Mouse (Mus musculus) lung, postnatal 0 days (tissue): Measurements from ENCODE around the gene Acad11. TPM values are rescaled to one million over a fixed set of nuclear protein-coding genes. Genes with fewer than 3 reads are reported as not detected.

Experiments
- ATAC-seq: fragments of 200-750 bp; cut with Nextera tagmentation; 2 replicates; pipeline ENCODE4 v1.8.0; 2017; ENCODE audit warnings: moderate library complexity
- DNase-seq: peaks from one replicate; pipeline ENCODE4 v3.0.0-alpha.2; 2016; ENCODE audit warnings: low spot score
- H3K27ac ChIP-seq: fragments of 300-500 bp; sonication (generic); 2 replicates; pipeline ENCODE4 v1.5.1; 2014; ENCODE audit warnings: antibody characterized with exemption, mild to moderate bottlenecking, low read length, mixed read lengths
- H3K27me3 ChIP-seq: fragments of 300-500 bp; sonication (generic); replicated peaks from 2 replicates; pipeline ENCODE4 v1.6.1; 2014; ENCODE audit warnings: low read length, mixed read lengths; ENCODE audit not compliant: insufficient read depth
- H3K36me3 ChIP-seq: fragments of 300-500 bp; sonication (generic); 2 replicates; pipeline ENCODE4 v1.6.1; 2014; ENCODE audit warnings: low read length, mixed read lengths; ENCODE audit not compliant: insufficient read depth
- H3K4me1 ChIP-seq: fragments of 300-500 bp; sonication (generic); 2 replicates; pipeline ENCODE4 v1.6.1; 2014; ENCODE audit warnings: antibody characterized with exemption, low read depth, low read length, mixed read lengths; ENCODE audit not compliant: insufficient read depth
- H3K4me2 ChIP-seq: fragments of 300-500 bp; sonication (generic); replicated peaks from 2 replicates; pipeline ENCODE4 v1.6.1; 2014; ENCODE audit warnings: low read depth, mild to moderate bottlenecking, low read length, moderate library complexity, mixed read lengths
- H3K4me3 ChIP-seq: fragments of 300-500 bp; sonication (generic); 2 replicates; pipeline ENCODE4 v1.5.1; 2014; ENCODE audit warnings: low read depth, low read length
- H3K9ac ChIP-seq: fragments of 300-500 bp; sonication (generic); replicated peaks from 2 replicates; pipeline ENCODE4 v1.6.1; 2014; ENCODE audit warnings: low read depth, mild to moderate bottlenecking
- H3K9me3 ChIP-seq: fragments of 300-500 bp; sonication (generic); 2 replicates; pipeline ENCODE4 v1.6.1; 2016; ENCODE audit warnings: low read length, mixed read lengths
- CTCF ChIP-seq: IDR thresholded peaks from 2 replicates; pipeline ENCODE4 v1.5.1; 2016; ENCODE audit warnings: antibody characterized with exemption, mild to moderate bottlenecking
- EP300 ChIP-seq: IDR thresholded peaks from 2 replicates; pipeline ENCODE4 v1.6.1; 2016; ENCODE audit warnings: antibody characterized with exemption, mild to moderate bottlenecking, control low read depth
- WGBS: fragments of 180-500 bp; shearing (Covaris S2); extraction: QIAGEN DNeasy Blood & Tissue Kit; methylation state at CpG from one replicate; pipeline ENCODE4 v1.1.7; 2014; 5-methylcytosine and 5-hydroxymethylcytosine counted together
- polyA plus RNA-seq: library from polyadenylated mRNA; unstranded; fragments of >200 nt; fragmentation: Nextera tagmentation; extraction: Ambion mirVana; gene quantifications from 2 replicates; pipeline ENCODE4 v1.2.1, GENCODE M21; 2015

Gene Acad11
- polyA plus RNA-seq = 9.1 and 11.2 TPM in 2 replicates

- DNase-seq = peak; percentile 94
- H3K4me1 ChIP-seq = peaks cover 3% of the 10 kb centered on the region; the same call in 1 of the 2 replicates
- no peaks in the 10 kb centered on the region for H3K27me3 ChIP-seq
- peak within 1 kb of the TSS; percentile 84 for H3K4me3 ChIP-seq
- no peaks in the 10 kb centered on the region for H3K9me3 ChIP-seq
- H3K4me2 ChIP-seq = peak within 1 kb of the TSS; percentile 94
- ATAC-seq = peak; percentile 96
- TF ChIP-seq EP300 (no peak), CTCF (no peak)
- peaks cover 4% of the 10 kb centered on the region; the same call in 1 of the 2 replicates for H3K36me3 ChIP-seq
- H3K9ac ChIP-seq = peak within 1 kb of the TSS; percentile 81
- peak within 1 kb of the TSS; percentile 74 for H3K27ac ChIP-seq
- 1% methylated on average over 29 of the region's 30 CpGs for WGBS
Measured at GRCm38 (mm10) chr9:104063244-104063961, at the start of gene Acad11. TSS of gene Acad11 (plus strand) at chr9:104063377.

DNA sequence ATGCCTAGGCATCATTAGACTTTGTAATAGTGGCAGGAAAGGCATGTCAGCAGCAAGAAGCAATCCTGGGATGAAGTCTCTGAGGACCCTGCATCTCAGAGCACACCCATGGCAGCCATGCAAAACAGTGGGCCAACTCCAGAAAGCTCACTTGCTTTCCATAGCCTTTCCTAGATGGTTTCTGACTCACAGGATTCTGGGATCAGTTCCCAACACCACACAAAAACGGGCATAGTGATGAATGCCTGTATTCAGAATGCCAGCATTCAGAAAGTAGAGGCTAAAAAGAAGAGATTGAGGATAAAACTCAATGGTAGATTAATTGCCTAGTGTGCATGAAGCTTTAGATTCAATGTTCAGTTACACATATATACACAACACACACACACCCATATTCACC lies 48.7 kb upstream of the Acad11 start:
- TF ChIP-seq EP300 (no peak), CTCF (no peak)
- DNase-seq (no peak), ATAC-seq (no peak)
- H3K27me3 ChIP-seq = no peaks in the 10 kb centered on the region
- no peak overlapping the region for H3K4me3 ChIP-seq
- WGBS = 62% methylated on average over 1 of the region's 1 CpGs
- no peak overlapping the region for H3K27ac ChIP-seq
- H3K9me3 ChIP-seq = no peaks in the 10 kb centered on the region
- no peak overlapping the region for H3K4me2 ChIP-seq
- H3K9ac ChIP-seq = no peak overlapping the region
- H3K4me1 ChIP-seq = no peaks in the 10 kb centered on the region
- 0 out of 2 replicates have a peak, but pooled peaks cover 8% of the 10 kb centered on the region for H3K36me3 ChIP-seq

- H3K9me3 ChIP-seq = no peaks in the 10 kb centered on the region
- WGBS = 91% methylated on average over 10 of the region's 10 CpGs
- DNase-seq = no peak
- no peak overlapping the region for H3K27ac ChIP-seq
- H3K27me3 ChIP-seq = no peaks in the 10 kb centered on the region
- no peak overlapping the region for H3K9ac ChIP-seq
- no peaks in the 10 kb centered on the region for H3K4me1 ChIP-seq
- H3K4me3 ChIP-seq = no peak overlapping the region
- H3K4me2 ChIP-seq = no peak overlapping the region
- ATAC-seq = no peak
- peaks cover 20% of the 10 kb centered on the region; the same call in 1 of the 2 replicates for H3K36me3 ChIP-seq
- TF ChIP-seq EP300 = no peak
- no peak for TF ChIP-seq CTCF
Measured at GRCm38 (mm10) chr9:104021026-104021425, 42.2 kb upstream of the Acad11 start.

DNA sequence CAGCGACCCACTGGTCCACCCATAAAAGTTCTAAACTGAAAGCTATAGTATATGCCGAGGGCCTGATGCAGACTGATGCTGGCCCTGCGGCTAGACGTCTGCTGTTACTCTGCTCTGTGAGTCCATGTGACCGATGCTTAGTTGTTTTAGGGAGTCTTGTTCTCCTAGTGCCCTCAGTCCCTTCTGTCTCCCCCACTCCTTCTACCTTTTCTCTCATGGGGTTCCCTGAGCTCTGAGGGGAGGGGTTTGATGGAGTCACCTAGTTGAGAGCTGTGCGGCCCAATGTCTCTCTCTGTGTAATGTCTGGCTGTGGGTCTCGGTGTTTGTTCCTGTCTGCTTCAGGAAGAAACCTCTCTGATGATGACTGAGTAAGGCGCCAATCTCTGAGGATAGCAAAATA lies 36.0 kb upstream of the Acad11 start:
- no peak overlapping the region for H3K4me2 ChIP-seq
- peaks cover 13% of the 10 kb centered on the region; the same call in 1 of the 2 replicates for H3K36me3 ChIP-seq
- WGBS = 96% methylated on average over 8 of the region's 8 CpGs
- H3K27me3 ChIP-seq = no peaks in the 10 kb centered on the region
- H3K9me3 ChIP-seq = no peaks in the 10 kb centered on the region
- ATAC-seq = no peak
- H3K4me3 ChIP-seq = no peak overlapping the region
- no peak for DNase-seq
- TF ChIP-seq CTCF = no peak
- no peak for TF ChIP-seq EP300
- H3K4me1 ChIP-seq = no peaks in the 10 kb centered on the region
- H3K27ac ChIP-seq = no peak overlapping the region
- H3K9ac ChIP-seq = no peak overlapping the region

DNA sequence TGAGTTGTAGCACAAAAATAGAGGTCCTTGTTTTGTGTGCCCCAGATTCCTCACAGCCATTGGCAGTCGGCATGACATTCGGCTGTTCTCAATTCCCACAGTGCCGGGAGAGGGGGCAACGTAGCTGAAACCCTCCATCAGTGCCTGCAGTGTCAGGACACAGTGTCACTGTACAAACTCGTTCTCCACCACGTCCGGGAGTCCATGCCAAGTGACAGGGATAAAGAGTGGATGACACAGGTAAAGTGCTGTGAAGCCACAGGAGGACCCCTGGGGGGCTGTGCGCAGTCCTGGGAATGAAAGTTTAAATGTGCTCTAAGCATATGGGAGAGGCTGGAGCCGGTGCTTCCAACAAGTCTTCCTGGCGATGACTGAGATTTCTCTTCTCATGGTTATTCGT lies 33.3 kb upstream of the Acad11 start:
- WGBS = 87% methylated on average over 11 of the region's 11 CpGs
- TF ChIP-seq EP300 (no peak), CTCF (no peak)
- no peak overlapping the region for H3K4me3 ChIP-seq
- no peak overlapping the region for H3K9ac ChIP-seq
- H3K36me3 ChIP-seq = 0 out of 2 replicates have a peak, but pooled peaks cover 5% of the 10 kb centered on the region
- DNase-seq = no peak
- H3K27ac ChIP-seq = no peak overlapping the region
- H3K4me1 ChIP-seq = no peaks in the 10 kb centered on the region
- no peak for ATAC-seq
- no peaks in the 10 kb centered on the region for H3K27me3 ChIP-seq
- no peak overlapping the region for H3K4me2 ChIP-seq
- H3K9me3 ChIP-seq = no peaks in the 10 kb centered on the region

DNA sequence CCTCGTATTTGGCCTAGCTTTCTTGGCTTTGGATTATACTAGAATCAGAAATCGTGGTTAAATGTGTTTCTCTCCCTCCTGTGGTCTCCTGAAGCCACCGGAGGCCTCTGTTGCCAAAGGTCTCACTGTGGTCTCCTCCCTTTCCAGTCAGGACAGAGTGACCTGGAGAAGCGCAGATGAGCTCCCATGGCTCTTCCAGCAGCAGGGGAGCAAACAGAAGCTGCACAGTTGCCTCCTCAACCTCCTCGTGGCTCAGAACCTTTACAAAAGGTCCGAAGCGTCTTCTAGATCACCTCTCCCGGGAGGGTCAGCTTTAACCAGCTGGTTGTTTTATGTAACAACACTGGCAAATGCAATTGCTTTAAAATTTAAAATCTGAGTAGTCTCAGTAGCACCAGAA lies 28.9 kb upstream of the Acad11 start:
- Histone ChIP-seq H3K36me3 (peaks cover 8% of the 10 kb centered on the region; the same call in 1 of the 2 replicates), H3K9me3 (no peaks in the 10 kb centered on the region), H3K27me3 (no peaks in the 10 kb centered on the region), H3K4me3 (no peak overlapping the region), H3K27ac (no peak overlapping the region), H3K4me2 (no peak overlapping the region), H3K4me1 (no peaks in the 10 kb centered on the region), H3K9ac (no peak overlapping the region)
- 74% methylated on average over 8 of the region's 8 CpGs for whole genome bisulfite sequencing
- no peak for DNase-seq
- no peak for TF ChIP-seq CTCF
- no peak for TF ChIP-seq EP300
- no peak for ATAC-seq
